Mouse (Mus musculus) MEL (cell line): ENCODE results near the gene Gtf2a1. TPM values are rescaled to one million over a fixed set of nuclear protein-coding genes. Genes with fewer than 3 reads are reported as not detected.
"Not testable (repeated sequence)": the region's sequence is repeated elsewhere in the genome, so short reads cannot be mapped to it uniquely, and the experiment has no call there.

Experiments used
- DNase-seq: peaks from one replicate; pipeline ENCODE4 v3.0.0; 2011; ENCODE audit warnings: low read depth, low spot score
- H3K27ac ChIP-seq: 2 replicates; pipeline ENCODE4 v1.5.1; 2012; ENCODE audit warnings: low read depth, mild to moderate bottlenecking, control low read depth, low read length, moderate library complexity; ENCODE audit not compliant: control insufficient read depth
- H3K27me3 ChIP-seq, 2 experiments: fragments of 150-350 bp in 1 of 2; sonication (generic) in 1 of 2; 2 replicates each; pipeline ENCODE4 v1.6.1; 2012; ENCODE audit warnings: low read length in 2 of 2, mild to moderate bottlenecking in 2 of 2, improper control_type of control experiment in 1 of 2, moderate library complexity in 1 of 2; ENCODE audit not compliant: insufficient read depth in 2 of 2, control insufficient read depth in 1 of 2
- H3K36me3 ChIP-seq, 2 experiments: 2 replicates each; pipeline ENCODE4 v1.6.1; 2012 to 2014; ENCODE audit warnings: low read length in 2 of 2, improper control_type of control experiment in 1 of 2, inconsistent platforms in 1 of 2, mild to moderate bottlenecking in 1 of 2; ENCODE audit not compliant: insufficient read depth in 2 of 2, control insufficient read depth in 1 of 2
- H3K4me1 ChIP-seq, 2 experiments: fragments of 150-350 bp in 1 of 2; sonication (generic) in 1 of 2; 2 replicates each; pipeline ENCODE4 v1.6.1; 2012; ENCODE audit warnings: low read length in 2 of 2, improper control_type of control experiment in 1 of 2, mild to moderate bottlenecking in 1 of 2; ENCODE audit not compliant: insufficient read depth in 2 of 2, control insufficient read depth in 1 of 2
- H3K4me3 ChIP-seq, 2 experiments: fragments of 150-350 bp in 1 of 2; sonication (generic) in 1 of 2; 2 replicates each; pipeline ENCODE4 v1.5.1; 2012; ENCODE audit warnings: low read depth in 2 of 2, low read length in 2 of 2, mild to moderate bottlenecking in 2 of 2, moderate library complexity in 2 of 2, control low read depth in 1 of 2, improper control_type of control experiment in 1 of 2; ENCODE audit not compliant: control insufficient read depth in 1 of 2, insufficient read depth in 1 of 2
- H3K79me2 ChIP-seq: 2 replicates; pipeline ENCODE4 v1.6.1; 2012; ENCODE audit warnings: mild to moderate bottlenecking, low read length, moderate library complexity; ENCODE audit not compliant: control insufficient read depth, poor library complexity, insufficient read depth
- H3K9ac ChIP-seq: 2 replicates; pipeline ENCODE4 v1.6.1; 2012; ENCODE audit warnings: low read depth, mild to moderate bottlenecking, control low read depth, low read length, moderate library complexity; ENCODE audit not compliant: control insufficient read depth, poor library complexity, severe bottlenecking
- H3K9me3 ChIP-seq: fragments of 150-350 bp; sonication (generic); replicated peaks from 2 replicates; pipeline ENCODE4 v1.6.1; 2012; ENCODE audit warnings: mild to moderate bottlenecking, low read length, improper control_type of control experiment, moderate library complexity; ENCODE audit not compliant: insufficient read depth
- ELF1 ChIP-seq: IDR thresholded peaks from 2 replicates; pipeline ENCODE4 v1.6.1; 2014; ENCODE audit warnings: low read depth, mild to moderate bottlenecking, inconsistent platforms, low read length, improper control_type of control experiment, moderate library complexity
- EP300 ChIP-seq, 2 experiments: IDR thresholded peaks; 2 replicates each; pipeline ENCODE4 v1.6.1; 2011; ENCODE audit warnings: improper control_type of control experiment in 2 of 2, low read length in 2 of 2, low read depth in 1 of 2, mild to moderate bottlenecking in 1 of 2
- NRF1 ChIP-seq: IDR thresholded peaks from 2 replicates; pipeline ENCODE4 v1.6.1; 2014; ENCODE audit warnings: low read depth, mild to moderate bottlenecking, inconsistent platforms, low read length, improper control_type of control experiment, moderate library complexity; ENCODE audit not compliant: poor library complexity, insufficient read depth, severe bottlenecking
- TAL1 ChIP-seq: IDR thresholded peaks from 2 replicates; pipeline ENCODE4 v1.6.1; 2012; ENCODE audit warnings: mild to moderate bottlenecking, inconsistent platforms, low read length, moderate library complexity, mixed read lengths
- TCF12 ChIP-seq: IDR thresholded peaks from 2 replicates; pipeline ENCODE4 v1.6.1; 2014; ENCODE audit warnings: low read depth, mild to moderate bottlenecking, inconsistent platforms, low read length, improper control_type of control experiment, moderate library complexity
- ZMIZ1 ChIP-seq: IDR thresholded peaks from 2 replicates; pipeline ENCODE4 v1.6.1; 2012; ENCODE audit warnings: low read depth, mild to moderate bottlenecking, inconsistent platforms, low read length, improper control_type of control experiment, moderate library complexity
- ZNF384 ChIP-seq: IDR thresholded peaks from 2 replicates; pipeline ENCODE4 v1.6.1; 2012; ENCODE audit warnings: low read depth, mild to moderate bottlenecking, inconsistent platforms, low read length, improper control_type of control experiment
- polyA plus RNA-seq, 2 experiments: library from polyadenylated mRNA; stranded (reverse) in 1 of 2; unstranded in 1 of 2; fragments of >175 nt in 1 of 2; fragments of >200 nt in 1 of 2; gene quantifications; 2 replicates each; pipeline versions ENCODE4 v1.2.1 to v1.2.4; 2012; ENCODE audit warnings: low replicate concordance in 2 of 2, low read depth in 1 of 2; ENCODE audit not compliant: insufficient read length in 2 of 2, insufficient read depth in 1 of 2, missing spikeins in 1 of 2
- total RNA-seq: library from RNA; depleted of rRNA; stranded (reverse); fragments of 300-350 nt; gene quantifications from 2 replicates; pipeline ENCODE4 v1.2.3, GENCODE M21; 2012

Gene Gtf2a1
- total and polyA plus RNA-seq, 3 experiments, result 14.3 to 15.3 TPM; not detected in 1

GRCm38 (mm10) chr12:91567145-91567544 lies 23.1 kb downstream of the Gtf2a1 start:
- Histone ChIP-seq H3K79me2 (peaks cover 2% of the 10 kb centered on the region), H3K9ac (no peak overlapping the region), H3K4me1 (peaks cover 7 to 22% of the 10 kb centered on the region in 2 experiments), H3K36me3 (peaks cover 38 to 57% of the 10 kb centered on the region in 2 experiments), H3K9me3 (no peaks in the 10 kb centered on the region), H3K27me3 (no peaks in the 10 kb centered on the region), H3K27ac (no peak overlapping the region), H3K4me3 (no peak overlapping the region)
- no peak for DNase-seq
- TF ChIP-seq EP300 (IDR thresholded peaks at IDR 0.05; ENCODE audit: low read depth in 1 of 2, low read length in 2 of 2) (peak; percentile 24 to 47; a peak in 1 of 4 replicates), TCF12 (0 out of 2 replicates have a peak, but pooled peaks have one; percentile 35), ELF1 (no peak), TAL1 (no peak), NRF1 (peak; percentile 33; the same call in 1 of the 2 replicates), ZMIZ1 (no peak)

GRCm38 (mm10) chr12:91558152-91558551 lies 32.1 kb downstream of the Gtf2a1 start:
- peaks cover 1 to 41% of the 10 kb centered on the region in 2 experiments for H3K36me3 ChIP-seq
- not testable (repeated sequence) for H3K9me3 ChIP-seq, H3K4me3 ChIP-seq, H3K4me1 ChIP-seq, H3K79me2 ChIP-seq, DNase-seq, H3K27ac ChIP-seq, H3K9ac ChIP-seq, H3K27me3 ChIP-seq
- 0 out of 2 replicates have a peak, but pooled peaks have one; percentile 26 for TF ChIP-seq TCF12
- TF ChIP-seq ZNF384, result peak; percentile 55; the same call in 1 of the 2 replicates

GRCm38 (mm10) chr12:91557358-91558005 lies 32.8 kb downstream of the Gtf2a1 start:
- H3K9ac ChIP-seq, H3K9me3 ChIP-seq, H3K4me3 ChIP-seq, H3K79me2 ChIP-seq, H3K4me1 ChIP-seq, DNase-seq, H3K27ac ChIP-seq, H3K27me3 ChIP-seq: not testable (repeated sequence)
- H3K36me3 ChIP-seq, result peaks cover 6 to 37% of the 10 kb centered on the region in 2 experiments
